Mouse (Mus musculus) right cerebral cortex, postnatal 10 days (tissue): ENCODE measurements around the gene Slc26a6.

ENCODE experiments used
- DNase-seq, 2 experiments: peaks; one replicate each; pipeline ENCODE4 v3.0.0; 2021; ENCODE audit warnings: low spot score in 2 of 2

Gene Slc26a6

DNA sequence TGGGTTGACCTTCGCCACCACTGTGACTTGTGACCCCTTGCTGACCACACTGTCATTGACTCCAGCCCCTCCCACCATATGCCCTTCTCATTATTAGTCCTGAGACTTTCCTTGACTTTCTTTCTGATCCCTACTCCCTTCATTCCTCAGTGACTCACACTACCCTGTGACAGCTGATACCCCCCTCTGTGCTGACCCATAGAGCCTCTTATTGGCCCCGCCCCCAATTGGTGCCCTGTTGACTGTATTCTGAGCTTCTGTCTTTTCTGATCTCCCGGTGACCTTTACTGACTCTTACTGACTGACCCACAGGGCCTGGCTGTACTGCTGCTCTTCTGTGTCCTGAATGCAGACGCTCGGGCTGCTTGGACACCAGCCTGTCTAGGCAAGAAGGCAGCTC, 7.7 kb upstream of the Slc26a6 start:
- DNase-seq = no peak

DNA sequence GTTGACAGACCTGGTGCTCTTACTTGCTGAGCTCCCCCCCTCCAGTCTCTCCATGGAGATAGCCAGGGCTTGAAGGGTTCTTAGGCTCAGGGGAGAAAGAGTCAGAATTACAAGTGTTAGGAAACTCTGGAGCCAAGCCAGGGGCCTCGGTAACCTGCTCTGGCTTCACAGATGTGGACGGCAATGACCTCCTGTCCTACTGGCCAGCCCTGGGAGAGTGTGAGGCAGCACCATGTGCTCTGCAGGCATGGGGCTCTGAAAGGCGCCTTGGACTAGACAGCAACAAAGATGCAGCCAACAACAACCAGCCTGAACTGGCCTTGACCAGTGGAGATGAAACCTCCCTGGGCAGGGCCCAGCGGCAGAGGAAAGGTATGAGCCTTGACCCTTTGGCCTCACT, 5.7 kb upstream of the Slc26a6 start:
- no peak for DNase-seq

GRCm38 (mm10) chr9:108848419-108848818, 4.7 kb upstream of the Slc26a6 start:
- DNase-seq = no peak

GRCm38 (mm10) chr9:108853635-108854240, 655 bp downstream of the Slc26a6 start:
- peak; percentile 95 to 96 for DNase-seq

- DNase-seq = peak; percentile 93 to 94
Observed at GRCm38 (mm10) chr9:108854241-108854696, 1.2 kb downstream of the Slc26a6 start.

DNA sequence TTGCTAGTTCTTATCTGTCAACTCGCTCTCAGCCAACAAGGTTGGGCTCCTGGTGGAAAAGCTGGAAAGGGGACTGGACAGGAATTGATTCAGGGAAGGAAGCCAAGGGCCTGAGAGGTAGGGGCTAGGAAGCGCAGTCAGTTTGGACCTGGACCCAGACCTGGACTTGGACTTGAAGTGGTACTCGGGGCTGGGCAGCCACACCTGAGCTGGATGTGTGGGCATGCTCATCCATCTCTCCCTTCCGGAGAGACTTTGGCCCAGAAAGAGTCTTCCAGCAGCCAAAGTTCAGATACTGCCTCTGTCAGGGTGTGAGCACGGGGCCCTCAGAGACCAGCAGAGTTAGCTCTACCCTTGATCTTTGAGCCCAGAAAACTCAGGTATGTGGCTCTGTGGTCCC, 2.3 kb downstream of the Slc26a6 start:
- DNase-seq = no peak

DNA sequence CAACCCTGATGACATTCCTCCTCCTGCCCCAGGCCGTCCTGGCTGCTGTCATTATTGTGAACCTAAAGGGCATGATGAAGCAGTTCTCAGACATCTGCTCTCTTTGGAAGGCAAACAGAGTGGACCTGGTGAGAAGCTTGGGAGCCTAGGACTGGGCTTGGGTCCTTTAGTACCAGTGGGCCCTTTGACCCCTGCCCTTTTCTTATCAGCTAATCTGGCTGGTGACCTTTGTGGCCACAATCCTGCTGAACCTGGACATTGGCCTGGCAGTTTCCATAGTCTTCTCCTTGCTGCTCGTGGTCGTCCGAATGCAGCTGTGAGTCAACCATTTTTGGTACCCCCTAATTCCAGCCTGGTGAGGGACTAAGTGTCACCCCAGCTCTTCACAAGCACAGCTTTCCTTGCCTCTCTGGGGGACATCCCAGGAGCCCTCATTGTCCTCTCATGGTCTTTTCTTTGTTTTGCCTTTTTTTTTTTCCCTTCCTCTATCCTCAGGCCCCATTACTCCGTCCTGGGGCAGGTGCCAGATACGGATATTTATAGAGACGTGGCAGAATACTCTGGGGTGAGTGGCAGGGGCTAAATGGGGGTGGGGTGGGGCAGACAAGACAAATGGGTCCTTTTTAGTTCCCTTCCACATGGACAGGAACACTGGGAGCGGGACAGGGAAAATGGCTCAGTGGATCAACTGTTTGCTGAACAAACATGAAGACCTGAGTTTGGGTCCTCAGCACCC, 5.9 kb downstream of the Slc26a6 start:
- DNase-seq = no peak

DNA sequence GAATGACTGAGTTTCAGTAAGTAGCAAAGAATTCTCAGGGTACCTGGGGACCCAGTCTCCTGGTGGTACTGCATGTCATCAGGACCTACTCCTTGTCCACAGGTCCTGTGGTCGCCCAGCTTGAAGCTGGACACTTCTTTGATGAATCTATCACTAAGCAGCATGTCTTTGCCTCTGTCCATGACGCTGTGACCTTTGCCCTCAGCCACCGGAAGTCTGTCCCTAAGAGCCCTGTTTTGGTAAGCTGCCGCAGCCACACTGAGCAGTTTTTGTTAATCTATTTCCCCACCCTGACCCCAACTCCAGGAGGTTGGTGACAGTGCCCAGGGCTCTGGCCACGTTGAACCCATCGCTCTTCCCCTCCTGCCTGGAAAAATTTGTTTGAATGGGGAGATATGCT, 59.2 kb downstream of the Slc26a6 start:
- no peak for DNase-seq

DNA sequence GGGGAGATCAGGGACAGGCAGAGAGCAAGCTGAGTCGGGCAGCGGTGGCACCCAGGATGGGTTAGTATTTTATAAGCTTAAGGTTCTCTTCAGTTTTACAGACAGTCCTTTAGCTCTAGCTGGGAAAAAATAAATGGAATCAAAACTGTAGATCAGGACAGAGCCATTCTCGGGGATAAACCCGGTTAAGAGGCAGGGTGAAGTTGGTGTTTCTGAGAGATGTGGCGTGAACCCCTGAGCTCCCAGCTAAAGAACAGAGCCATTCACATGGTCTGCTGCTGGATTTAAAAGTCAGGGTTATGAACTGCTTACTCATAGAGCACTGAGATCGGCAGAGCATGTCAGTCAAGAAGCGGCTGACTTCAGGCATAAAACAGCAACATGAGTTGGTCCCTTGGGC, 60.1 kb downstream of the Slc26a6 start:
- DNase-seq = no peak

GRCm38 (mm10) chr9:108913621-108914020, 60.5 kb downstream of the Slc26a6 start:
- DNase-seq = no peak

- peak; percentile 84 to 88 for DNase-seq
Observed at GRCm38 (mm10) chr9:108914491-108914890, 61.4 kb downstream of the Slc26a6 start, which contains the start of gene Tmem89. Gene Tmem89, plus strand, starts transcription at chr9:108914619.

GRCm38 (mm10) chr9:108925897-108926296, 72.8 kb downstream of the Slc26a6 start:
- no peak for DNase-seq

DNA sequence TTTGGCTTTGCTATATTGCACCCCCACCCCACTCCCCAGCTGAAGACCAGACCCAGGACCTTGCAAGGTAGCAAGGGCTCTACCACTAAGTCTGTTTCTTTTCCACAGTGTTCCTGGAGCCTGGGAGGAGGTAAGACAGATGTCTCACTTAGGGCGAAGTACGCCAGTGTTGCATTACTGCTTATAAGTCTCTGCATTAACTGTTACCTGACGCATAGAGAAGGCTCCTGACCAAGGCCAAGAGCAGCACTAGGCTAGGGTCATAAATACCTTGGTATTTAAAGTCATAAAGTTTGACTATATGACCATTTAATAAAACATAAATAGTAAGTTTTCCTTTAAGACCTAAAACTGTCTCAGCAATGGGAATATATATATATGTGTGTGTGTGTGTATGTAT, 75.3 kb downstream of the Slc26a6 start:
- no peak for DNase-seq

DNA sequence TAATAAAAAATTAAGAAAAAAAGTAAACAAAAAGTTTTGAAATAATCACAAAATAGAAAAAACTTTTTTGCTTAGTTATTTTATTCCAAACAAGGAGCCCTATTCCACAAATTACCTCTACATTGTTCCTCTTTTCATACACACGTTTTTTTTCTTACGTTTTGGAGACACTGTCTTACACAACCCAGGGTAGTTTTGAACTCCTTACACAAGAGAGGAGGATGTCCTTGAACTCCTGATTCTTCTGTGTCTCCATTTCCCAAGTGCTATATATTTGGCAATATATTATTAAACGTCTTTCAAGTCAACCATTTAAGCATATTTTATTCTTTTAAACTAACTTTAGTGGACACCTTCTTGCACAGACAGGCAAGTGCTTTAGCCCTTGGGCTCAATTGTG, 82.9 kb downstream of the Slc26a6 start:
- DNase-seq = no peak

- DNase-seq = peak; percentile 97 to 98
Observed at GRCm38 (mm10) chr9:108936418-108937364, 83.6 kb downstream of the Slc26a6 start, which contains the start of gene Uqcrc1. Gene Uqcrc1, plus strand, starts transcription at chr9:108936633.

- DNase-seq = no peak
Observed at GRCm38 (mm10) chr9:108945111-108945510, 92.0 kb downstream of the Slc26a6 start.

- DNase-seq = no peak
Observed at GRCm38 (mm10) chr9:108945608-108946007, 92.5 kb downstream of the Slc26a6 start.

GRCm38 (mm10) chr9:108949231-108949966, 96.3 kb downstream of the Slc26a6 start:
- DNase-seq = no peak

- no peak for DNase-seq
Observed at GRCm38 (mm10) chr9:108949967-108950728, 97.1 kb downstream of the Slc26a6 start.

GRCm38 (mm10) chr9:108953081-108953636, 100.1 kb downstream of the Slc26a6 start, which contains the start of gene Col7a1:
Gene Col7a1, plus strand, starts transcription at chr9:108953586.
- DNase-seq = no peak
